Mouse (Mus musculus) forebrain, embryonic 10.5 days (tissue): ENCODE measurements at regions not wholly inside any gene's neighbourhood (a gene's known extent, or its start where the extent isn't known, plus 50 kb on each side); places are given as distances from the start of the nearest gene placed in this dataset. TPM values are rescaled to one million over a fixed set of nuclear protein-coding genes. Genes with fewer than 3 reads are reported as not detected.

Experiments used
- DNase-seq: peaks from one replicate; pipeline ENCODE4 v3.0.0-alpha.2; 2017; ENCODE audit warnings: low spot score; ENCODE audit errors: extremely low spot score
- H3K27ac ChIP-seq: fragments of 300-500 bp; sonication (generic); 2 replicates; pipeline ENCODE4 v1.5.1; 2016; ENCODE audit warnings: mild to moderate bottlenecking
- H3K27me3 ChIP-seq: fragments of 300-500 bp; sonication (generic); 2 replicates; pipeline ENCODE4 v1.6.1; 2016; ENCODE audit warnings: mild to moderate bottlenecking; ENCODE audit not compliant: poor library complexity, severe bottlenecking
- H3K36me3 ChIP-seq: fragments of 300-500 bp; sonication (generic); replicated peaks from 2 replicates; pipeline ENCODE4 v1.6.1; 2016; ENCODE audit warnings: mild to moderate bottlenecking, moderate library complexity
- H3K4me1 ChIP-seq: fragments of 300-500 bp; sonication (generic); 2 replicates; pipeline ENCODE4 v1.6.1; 2016
- H3K4me3 ChIP-seq: fragments of 300-500 bp; sonication (generic); 2 replicates; pipeline ENCODE4 v1.5.1; 2016; ENCODE audit warnings: mild to moderate bottlenecking, moderate library complexity
- H3K9me3 ChIP-seq: fragments of 300-500 bp; sonication (generic); 2 replicates; pipeline ENCODE4 v1.6.1; 2016; ENCODE audit warnings: mild to moderate bottlenecking, moderate library complexity
- WGBS: fragments of 180-500 bp; shearing (Covaris S2); methylation state at CpG from one replicate; pipeline ENCODE4 v1.1.7; 2016; 5-methylcytosine and 5-hydroxymethylcytosine counted together
- microRNA-seq: library from miRNA; unstranded; fragments of <30 nt; microRNA quantifications from one replicate; pipeline ENCODE4, GENCODE M21; 2017

DNA sequence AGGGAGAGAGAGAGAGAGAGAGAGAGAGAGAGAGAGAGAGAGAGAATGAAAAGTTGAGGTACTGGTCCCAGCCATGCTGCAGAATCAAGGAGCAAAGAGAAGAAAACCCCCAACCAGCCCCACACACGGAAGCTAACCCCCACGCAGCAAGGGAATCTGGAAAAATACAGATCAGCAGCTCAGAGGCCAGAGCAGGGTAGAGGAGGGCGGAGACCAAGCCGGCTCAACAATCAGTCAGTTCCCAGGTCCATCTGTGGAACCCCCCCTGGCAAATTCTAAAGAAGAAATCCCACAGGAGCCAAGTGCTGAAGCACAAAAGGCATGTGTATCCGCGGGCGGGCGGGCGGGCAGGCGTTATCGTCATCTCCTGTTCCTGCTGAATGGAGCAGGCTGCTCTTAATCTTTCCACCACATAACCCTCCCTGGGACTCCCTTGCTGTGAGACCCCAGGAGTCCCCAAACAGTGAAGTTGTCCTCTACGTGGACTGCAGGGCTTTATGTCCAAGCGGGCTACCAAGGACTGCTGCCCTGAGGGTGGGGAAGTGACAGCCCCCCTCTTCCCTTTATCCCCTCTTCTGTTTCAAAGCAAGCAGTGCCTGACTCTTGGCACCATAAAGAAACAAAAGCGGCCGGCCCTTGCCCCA, 60.2 kb upstream of the Lhx5 start:
- H3K36me3 ChIP-seq = no peaks in the 10 kb centered on the region
- peak overlapping the region; percentile 35 for H3K4me3 ChIP-seq
- peak; percentile 36 for DNase-seq
- H3K27me3 ChIP-seq = peaks cover 23% of the 10 kb centered on the region
- H3K9me3 ChIP-seq = no peaks in the 10 kb centered on the region
- H3K4me1 ChIP-seq = peaks cover 18% of the 10 kb centered on the region
- WGBS = 5% methylated on average over 15 of the region's 15 CpGs
- H3K27ac ChIP-seq = peak overlapping the region; percentile 83

- 91% methylated on average over 7 of the region's 7 CpGs for WGBS
- Histone ChIP-seq H3K27ac (no peak overlapping the region), H3K27me3 (peaks cover 23% of the 10 kb centered on the region), H3K4me3 (no peak overlapping the region), H3K9me3 (no peaks in the 10 kb centered on the region), H3K4me1 (peaks cover 18% of the 10 kb centered on the region), H3K36me3 (no peaks in the 10 kb centered on the region)
- no peak for DNase-seq
Observed at GRCm38 (mm10) chr5:120373426-120373825, 58.1 kb upstream of the Lhx5 start.

Small RNAs in the stretch of these regions (microRNA-seq; reads per million reads assigned to microRNA genes)
- gene Gm26474 = not detected
